Comparison of ENCODE assay signal across 24 mouse cellular contexts in the genomic region with DNA sequence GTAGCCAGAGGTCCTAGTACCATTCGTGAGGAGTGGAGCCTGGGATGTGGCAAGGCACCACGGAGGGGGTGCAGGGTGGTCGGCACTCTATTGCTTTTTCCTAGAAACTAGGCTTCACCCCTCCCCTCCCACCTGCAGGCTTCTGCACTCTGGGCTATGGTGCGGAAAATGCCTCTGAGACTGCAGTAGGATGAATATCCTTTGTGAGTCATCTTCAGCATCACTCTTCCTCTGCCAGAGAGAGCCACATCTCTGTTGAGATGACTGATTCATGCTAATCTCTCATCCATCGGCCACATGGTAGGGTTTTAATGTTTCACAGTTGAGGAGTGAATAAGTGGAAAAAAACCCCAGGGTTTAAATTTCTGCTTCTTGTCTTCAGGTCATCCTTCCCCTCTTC.
"Had no signal": no experiment of that assay in that cellular context is flagged by ENCODE, and none has a peak within 500 bp of the region (broad histone marks: within the 10 kb centered on the region; RNA-seq: fewer than 3 reads in every experiment).

No protein-coding gene starts in this region.

- H3K27me3 ChIP-seq: intestine, embryonic 15.5 days; limb, embryonic 13.5 days; limb, embryonic 15.5 days had no signal

- ATAC-seq: hindbrain, embryonic 16.5 days; inflammation-experienced regulatory T-cells, adult 6 months; intestine, embryonic 15.5 days; intestine, postnatal 0 days had no signal

- H3K27ac ChIP-seq: gastrocnemius, adult 2 months; heart, embryonic 10.5 days; hindbrain, embryonic 10.5 days; hindbrain, embryonic 12.5 days; hindbrain, embryonic 14.5 days; intestine, embryonic 15.5 days; limb, embryonic 13.5 days; limb, embryonic 15.5 days had no signal

- H3K9ac ChIP-seq: heart, embryonic 12.5 days; hindbrain, embryonic 12.5 days; hindbrain, embryonic 14.5 days; intestine, embryonic 15.5 days; limb, embryonic 13.5 days; limb, embryonic 15.5 days had no signal

- H3K4me2 ChIP-seq: heart, embryonic 12.5 days; hindbrain, embryonic 12.5 days; hindbrain, embryonic 14.5 days; intestine, embryonic 15.5 days; limb, embryonic 13.5 days; limb, embryonic 15.5 days had no signal

- DNase-seq: gastrocnemius, adult 2 months; gastrocnemius, postnatal 10 days; gastrocnemius, postnatal 25 days; heart, adult 18-20 months; heart, postnatal 10 days; heart, postnatal 4 days; kidney, adult 18-20 months; kidney, adult 8-10 months; kidney, postnatal 10 days; kidney, postnatal 25 days; layer of hippocampus, adult 9-11 months; layer of hippocampus, postnatal 36 days; left cerebral cortex, postnatal 4 days had no signal

- H3K4me1 ChIP-seq: intestine, embryonic 15.5 days had no signal

- H3K36me3 ChIP-seq: heart, embryonic 10.5 days; heart, embryonic 12.5 days; hindbrain, embryonic 10.5 days; hindbrain, embryonic 12.5 days; intestine, embryonic 15.5 days; limb, embryonic 13.5 days; limb, embryonic 15.5 days had no signal

- H3K4me3 ChIP-seq: gastrocnemius, adult 2 months; heart, embryonic 10.5 days; heart, embryonic 12.5 days; hindbrain, embryonic 10.5 days; hindbrain, embryonic 12.5 days; intestine, embryonic 15.5 days; limb, embryonic 13.5 days; limb, embryonic 15.5 days had no signal

- H3K9me3 ChIP-seq: heart, embryonic 10.5 days; heart, embryonic 12.5 days; hindbrain, embryonic 10.5 days; hindbrain, embryonic 12.5 days; intestine, embryonic 15.5 days; limb, embryonic 13.5 days; limb, embryonic 15.5 days had no signal
